Mouse (Mus musculus): ENCODE measurements around the gene Fbxo46. TPM values are rescaled to one million over a fixed set of nuclear protein-coding genes. Genes with fewer than 3 reads are reported as not detected.
A peak's percentile ranks its signal among the peaks of the same experiment; 100 is the strongest.

Fbxo46 gene
- total and polyA plus RNA-seq, 3 experiments: 4.0 to 11.6 (median 6.1) TPM

DNA sequence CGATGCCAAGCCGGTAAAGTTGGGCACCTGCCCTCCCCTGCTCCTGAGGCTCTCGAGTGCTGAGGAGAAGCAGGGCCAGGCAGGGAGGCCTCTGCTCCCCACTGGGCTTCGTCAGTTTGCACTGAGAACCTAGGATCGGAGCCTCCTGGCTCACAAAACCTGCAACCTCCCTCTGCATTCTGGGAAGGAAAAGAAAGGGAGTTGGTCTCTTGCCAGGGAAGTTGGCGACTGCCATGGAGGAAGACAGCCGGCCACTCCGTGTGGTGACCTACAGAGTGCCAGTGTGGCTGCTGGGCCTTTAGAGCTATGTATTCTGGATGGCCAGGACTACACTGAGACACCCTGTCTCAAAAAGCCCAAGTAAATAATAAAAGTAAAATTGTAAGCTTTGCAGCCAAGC is 35.1 kb downstream of the Fbxo46 start:
- dilution Hi-C loops (cut with MboI; ENCODE audit: extremely low pct_ligation_motif_present, extremely low pct_unique_long_range_greater_than_20kb, low sequenced_read_pairs): no loop called here

DNA sequence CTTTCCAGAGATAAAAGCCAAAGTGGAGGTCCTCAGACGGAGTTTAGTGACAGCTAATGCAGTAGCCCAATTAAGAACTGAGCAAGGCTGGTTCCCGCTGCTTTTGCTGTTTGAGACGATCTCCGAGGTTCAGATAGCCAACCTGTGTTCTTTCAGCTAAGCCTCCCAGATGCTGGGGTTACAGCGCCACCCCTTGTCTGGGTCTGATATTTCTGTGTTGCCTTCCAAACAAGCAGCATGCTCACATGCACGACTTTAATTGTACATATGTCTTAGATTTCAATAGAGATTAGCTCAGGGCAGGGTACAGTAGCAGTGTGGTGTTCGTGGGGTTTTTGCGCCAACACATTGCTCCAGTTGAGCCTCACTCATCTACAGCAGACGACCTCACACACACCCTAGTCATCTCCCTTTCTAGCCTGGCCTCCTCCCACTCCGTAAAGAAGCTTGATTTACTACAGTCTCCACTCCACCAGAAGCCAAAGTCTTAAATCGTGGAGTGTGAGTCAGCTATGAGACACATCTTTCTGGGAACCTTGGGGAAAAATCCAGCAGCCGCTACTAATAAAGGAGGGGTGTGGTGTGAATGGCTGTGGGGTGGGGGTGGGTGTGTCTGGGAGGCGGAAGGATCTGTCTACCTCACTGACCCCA is 36.3 kb downstream of the Fbxo46 start:
- dilution Hi-C loops (cut with MboI; ENCODE audit: extremely low pct_ligation_motif_present, extremely low pct_unique_long_range_greater_than_20kb, low sequenced_read_pairs): no loop called here
- Histone ChIP-seq H3K27me3 (replicated peaks) (no peaks in the 10 kb centered on the region), H3K4me3 (replicated peaks in 1 of 3; ENCODE audit: low read depth in 2 of 3, low read length in 2 of 3, poor library complexity in 1 of 3) (no peak overlapping the region), H3K79me2 (replicated peaks; ENCODE audit: control insufficient read depth, extremely low read depth, insufficient read depth, poor library complexity, severe bottlenecking) (peaks cover 3% of the 10 kb centered on the region; the same call in 1 of the 2 replicates), H3K9ac (ENCODE audit: insufficient read depth, low read depth) (no peak overlapping the region), H3K4me1 (ENCODE audit: control insufficient read depth in 1 of 2, insufficient read depth in 2 of 2) (peaks cover 6 to 20% of the 10 kb centered on the region in 2 experiments), H3K9me3 (replicated peaks; ENCODE audit: low read length) (no peaks in the 10 kb centered on the region), H3K27ac (ENCODE audit: insufficient read depth, low read depth) (no peak overlapping the region), H3K36me3 (replicated peaks in 1 of 2; ENCODE audit: control insufficient read depth in 1 of 2, insufficient read depth in 1 of 2, low read length in 1 of 2) (peaks cover 31 to 75% of the 10 kb centered on the region in 2 experiments), H3K4me2 (ENCODE audit: insufficient read depth, low read depth, poor library complexity, severe bottlenecking) (no peak overlapping the region)
- in situ Hi-C loops (cut with MboI; ENCODE audit: low pct_ligation_motif_present, low pct_unique_long_range_greater_than_20kb, low sequenced_read_pairs): no loop called here
- no peak for DNase-seq (ENCODE audit: extremely low read depth)
- TF ChIP-seq RAD21 (IDR thresholded peaks at IDR 0.05; ENCODE audit: low read depth, low read length) (peak; percentile 24), CTCF (conservative IDR thresholded peaks at IDR 0.05 in 1 of 2, IDR thresholded peaks at IDR 0.05 in 1 of 2; ENCODE audit: low read depth in 2 of 2, low read length in 2 of 2) (peak in 1 of 2 experiments; percentile 48; a peak in 2 of 4 replicates), KAT2A (IDR thresholded peaks at IDR 0.05; ENCODE audit: insufficient replicate concordance, low read length) (no peak)

More for the DNA sequence above, 35.1 kb downstream of the Fbxo46 start:
- Histone ChIP-seq H3K9me3 (replicated peaks; ENCODE audit: low read length) (no peaks in the 10 kb centered on the region), H3K4me1 (ENCODE audit: control insufficient read depth in 1 of 2, insufficient read depth in 2 of 2) (peaks cover 11 to 27% of the 10 kb centered on the region in 2 experiments), H3K79me2 (replicated peaks; ENCODE audit: control insufficient read depth, extremely low read depth, insufficient read depth, poor library complexity, severe bottlenecking) (peaks cover 15% of the 10 kb centered on the region), H3K4me3 (replicated peaks in 1 of 3; ENCODE audit: low read depth in 2 of 3, low read length in 2 of 3, poor library complexity in 1 of 3) (no peak overlapping the region), H3K36me3 (replicated peaks in 1 of 2; ENCODE audit: control insufficient read depth in 1 of 2, insufficient read depth in 1 of 2, low read length in 1 of 2) (peaks cover 31 to 79% of the 10 kb centered on the region in 2 experiments), H3K27me3 (replicated peaks) (no peaks in the 10 kb centered on the region), H3K9ac (ENCODE audit: insufficient read depth, low read depth) (no peak overlapping the region), H3K27ac (ENCODE audit: insufficient read depth, low read depth) (no peak overlapping the region), H3K4me2 (ENCODE audit: insufficient read depth, low read depth, poor library complexity, severe bottlenecking) (no peak overlapping the region)
- no peak for DNase-seq (ENCODE audit: extremely low read depth)
- in situ Hi-C loops (cut with MboI; ENCODE audit: low pct_ligation_motif_present, low pct_unique_long_range_greater_than_20kb, low sequenced_read_pairs): no loop called here
- TF ChIP-seq MAFK (IDR thresholded peaks at IDR 0.05; ENCODE audit: insufficient replicate concordance, low read length): no peak
- no peak for TF ChIP-seq MYC (IDR thresholded peaks at IDR 0.05; ENCODE audit: low read depth, low read length)
- no peak for TF ChIP-seq ZMIZ1 (IDR thresholded peaks at IDR 0.05; ENCODE audit: low read depth, low read length)
- TF ChIP-seq ELF1 (IDR thresholded peaks at IDR 0.05; ENCODE audit: low read depth, low read length): no peak
- no peak for TF ChIP-seq MEF2A (IDR thresholded peaks at IDR 0.05; ENCODE audit: borderline replicate concordance, low read depth, low read length)
- TF ChIP-seq RCOR1 (conservative IDR thresholded peaks at IDR 0.05; ENCODE audit: low read depth, low read length): no peak
- TF ChIP-seq IRF4 (IDR thresholded peaks at IDR 0.05; ENCODE audit: low read depth, low read length): no peak
- no peak for TF ChIP-seq PAX5 (IDR thresholded peaks at IDR 0.05; ENCODE audit: low read length)
- TF ChIP-seq GABPA (IDR thresholded peaks at IDR 0.05; ENCODE audit: insufficient replicate concordance, low read depth, low read length): no peak
- no peak; the same call in 1 of the 2 replicates for TF ChIP-seq POLR2AphosphoS2 (IDR thresholded peaks at IDR 0.05; ENCODE audit: low read depth, low read length)
- no peak for TF ChIP-seq MAX (IDR thresholded peaks at IDR 0.05; ENCODE audit: low read length)
- TF ChIP-seq HCFC1 (IDR thresholded peaks at IDR 0.05; ENCODE audit: low read depth, low read length): no peak

All from CH12.LX (cell line).